Mouse (Mus musculus) hindbrain, postnatal 0 days (tissue): ENCODE results near the gene Btbd11. TPM values are rescaled to one million over a fixed set of nuclear protein-coding genes. Genes with fewer than 3 reads are reported as not detected.
A peak's percentile ranks its signal among the peaks of the same experiment; 100 is the strongest.

ENCODE experiments used
- ATAC-seq: fragments of 200-750 bp; cut with Nextera tagmentation; 2 replicates; pipeline ENCODE4 v1.8.0; 2017; ENCODE audit warnings: mild to moderate bottlenecking, moderate TSS enrichment, moderate library complexity
- DNase-seq: peaks from one replicate; pipeline ENCODE4 v3.0.0-alpha.2; 2015; ENCODE audit warnings: low spot score
- H3K27ac ChIP-seq: fragments of 300-500 bp; sonication (generic); 2 replicates; pipeline ENCODE4 v1.5.1; 2014; ENCODE audit warnings: mild to moderate bottlenecking
- H3K27me3 ChIP-seq: fragments of 300-500 bp; sonication (generic); 2 replicates; pipeline ENCODE4 v1.6.1; 2014; ENCODE audit warnings: low read length, mixed read lengths; ENCODE audit not compliant: insufficient read depth
- H3K36me3 ChIP-seq: fragments of 300-500 bp; sonication (generic); 2 replicates; pipeline ENCODE4 v1.6.1; 2014; ENCODE audit warnings: low read length, mixed read lengths; ENCODE audit not compliant: insufficient read depth
- H3K4me1 ChIP-seq: fragments of 300-500 bp; sonication (generic); 2 replicates; pipeline ENCODE4 v1.6.1; 2014; ENCODE audit warnings: antibody characterized with exemption, low read length, mixed read lengths; ENCODE audit not compliant: insufficient read depth
- H3K4me2 ChIP-seq: fragments of 300-500 bp; sonication (generic); 2 replicates; pipeline ENCODE4 v1.6.1; 2014; ENCODE audit warnings: low read depth, mild to moderate bottlenecking, low read length, moderate library complexity, mixed read lengths
- H3K4me3 ChIP-seq: fragments of 300-500 bp; sonication (generic); 2 replicates; pipeline ENCODE4 v1.5.1; 2014; ENCODE audit warnings: low read length
- H3K9ac ChIP-seq: fragments of 300-500 bp; sonication (generic); replicated peaks from 2 replicates; pipeline ENCODE4 v1.6.1; 2014; ENCODE audit warnings: mild to moderate bottlenecking, low read length, moderate library complexity, mixed read lengths
- H3K9me3 ChIP-seq: fragments of 300-500 bp; sonication (generic); 2 replicates; pipeline ENCODE4 v1.6.1; 2016; ENCODE audit warnings: low read length, mixed read lengths
- CTCF ChIP-seq: IDR thresholded peaks from 2 replicates; pipeline ENCODE4 v1.5.1; 2016; ENCODE audit warnings: antibody characterized with exemption, control low read depth, low read depth
- WGBS: fragments of 180-500 bp; shearing (Covaris S2); extraction: QIAGEN DNeasy Blood & Tissue Kit; methylation state at CpG from one replicate; pipeline ENCODE4 v1.1.7; 2014; 5-methylcytosine and 5-hydroxymethylcytosine counted together
- polyA plus RNA-seq: library from polyadenylated mRNA; unstranded; fragments of >200 nt; fragmentation: Nextera tagmentation; extraction: Ambion mirVana; gene quantifications from 2 replicates; pipeline ENCODE4 v1.2.1, GENCODE M21; 2015
- total RNA-seq: library from RNA; depleted of rRNA; stranded (reverse); fragments of >200 nt; gene quantifications from 2 replicates; pipeline ENCODE4 v1.2.3, GENCODE M21; 2014

The Btbd11 gene
- total and polyA plus RNA-seq, 2 experiments from 2014 or later: 21.2 to 72.9 TPM

DNA sequence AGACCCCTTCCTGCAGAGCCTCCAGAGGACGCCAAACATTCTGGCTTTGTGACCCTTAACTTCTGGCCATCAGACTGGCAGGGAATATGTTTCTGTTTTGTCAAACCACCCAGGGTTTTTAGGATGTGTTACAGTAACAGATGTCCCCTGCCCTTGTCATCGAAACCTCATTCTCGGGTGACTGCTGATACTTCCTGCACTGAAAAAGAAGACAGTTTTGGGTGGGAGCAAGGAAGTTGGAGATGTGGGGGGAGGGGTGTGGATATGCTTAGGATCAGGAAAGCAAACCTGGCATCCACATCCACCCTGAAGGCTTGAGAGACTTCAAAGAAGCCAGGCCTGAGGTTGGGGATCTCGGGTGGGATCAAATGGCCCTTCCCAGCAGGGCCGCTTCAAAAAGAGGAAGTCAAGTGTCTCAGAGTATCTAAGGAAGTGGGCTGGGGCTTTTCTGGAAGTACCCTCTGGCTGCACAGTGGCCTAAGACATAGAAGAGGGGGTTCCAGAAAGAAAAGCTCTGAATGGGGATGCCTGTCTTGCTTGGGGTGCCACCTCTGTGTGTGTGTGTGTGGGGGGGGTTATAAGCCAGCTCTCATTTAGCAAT lies 115.5 kb downstream of the Btbd11 start:
- DNase-seq: no peak

DNA sequence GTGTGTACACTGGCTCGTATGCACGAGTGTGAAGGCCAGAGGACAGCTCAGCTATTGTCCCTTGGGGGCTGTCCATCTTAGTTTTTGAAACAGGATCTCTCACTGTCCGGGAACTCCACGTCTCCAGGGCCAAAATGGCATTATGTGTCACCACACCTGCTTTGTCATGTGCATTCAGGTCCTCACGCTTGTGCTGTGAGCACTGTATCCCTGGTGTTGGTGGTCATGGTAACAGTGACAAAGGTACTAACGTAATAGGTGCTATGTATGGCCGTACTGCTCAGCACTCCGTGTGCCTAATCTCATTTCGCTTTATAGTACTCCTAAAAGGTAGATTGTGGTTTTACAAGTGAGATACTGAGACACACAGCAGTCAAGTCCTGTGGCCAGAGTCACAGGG lies 116.0 kb downstream of the Btbd11 start:
- Histone ChIP-seq H3K27me3 (no peaks in the 10 kb centered on the region), H3K27ac (no peak overlapping the region), H3K4me1 (no peaks in the 10 kb centered on the region), H3K36me3 (no peaks in the 10 kb centered on the region), H3K4me3 (no peak overlapping the region), H3K9me3 (no peaks in the 10 kb centered on the region), H3K9ac (no peak overlapping the region), H3K4me2 (no peak overlapping the region)
- no peak for TF ChIP-seq CTCF
- DNase-seq (no peak), ATAC-seq (no peak)
- WGBS: 65% methylated on average over 9 of the region's 9 CpGs

More for the DNA sequence above, 115.5 kb downstream of the Btbd11 start:
- no peak for ATAC-seq
- Histone ChIP-seq H3K27me3 (no peaks in the 10 kb centered on the region), H3K4me2 (no peak overlapping the region), H3K9ac (no peak overlapping the region), H3K9me3 (no peaks in the 10 kb centered on the region), H3K36me3 (no peaks in the 10 kb centered on the region), H3K27ac (no peak overlapping the region), H3K4me3 (no peak overlapping the region), H3K4me1 (no peaks in the 10 kb centered on the region)
- WGBS: 58% methylated on average over 5 of the region's 5 CpGs
- TF ChIP-seq CTCF: no peak

DNA sequence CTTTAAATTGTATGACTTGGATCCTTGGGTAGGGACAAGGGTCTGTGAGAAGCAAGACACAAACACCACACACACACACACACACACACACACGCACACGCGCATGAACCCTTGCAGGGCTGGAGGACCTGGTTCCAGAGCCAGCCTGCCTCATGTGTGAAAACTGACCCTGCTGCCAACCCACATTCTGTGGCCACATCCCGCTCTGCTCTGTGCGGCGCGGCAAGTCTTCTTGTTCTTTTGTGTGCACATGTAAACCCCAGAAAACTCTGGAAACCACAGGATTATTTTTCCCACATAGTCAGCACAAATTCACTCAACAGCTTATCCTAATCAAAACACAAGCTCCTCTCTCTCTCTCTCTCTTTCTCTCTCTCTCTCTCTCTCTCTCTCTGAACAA lies 116.8 kb downstream of the Btbd11 start:
- no peak overlapping the region for H3K4me3 ChIP-seq
- no peak overlapping the region for H3K4me2 ChIP-seq
- 83% methylated on average over 7 of the region's 7 CpGs for WGBS

DNA sequence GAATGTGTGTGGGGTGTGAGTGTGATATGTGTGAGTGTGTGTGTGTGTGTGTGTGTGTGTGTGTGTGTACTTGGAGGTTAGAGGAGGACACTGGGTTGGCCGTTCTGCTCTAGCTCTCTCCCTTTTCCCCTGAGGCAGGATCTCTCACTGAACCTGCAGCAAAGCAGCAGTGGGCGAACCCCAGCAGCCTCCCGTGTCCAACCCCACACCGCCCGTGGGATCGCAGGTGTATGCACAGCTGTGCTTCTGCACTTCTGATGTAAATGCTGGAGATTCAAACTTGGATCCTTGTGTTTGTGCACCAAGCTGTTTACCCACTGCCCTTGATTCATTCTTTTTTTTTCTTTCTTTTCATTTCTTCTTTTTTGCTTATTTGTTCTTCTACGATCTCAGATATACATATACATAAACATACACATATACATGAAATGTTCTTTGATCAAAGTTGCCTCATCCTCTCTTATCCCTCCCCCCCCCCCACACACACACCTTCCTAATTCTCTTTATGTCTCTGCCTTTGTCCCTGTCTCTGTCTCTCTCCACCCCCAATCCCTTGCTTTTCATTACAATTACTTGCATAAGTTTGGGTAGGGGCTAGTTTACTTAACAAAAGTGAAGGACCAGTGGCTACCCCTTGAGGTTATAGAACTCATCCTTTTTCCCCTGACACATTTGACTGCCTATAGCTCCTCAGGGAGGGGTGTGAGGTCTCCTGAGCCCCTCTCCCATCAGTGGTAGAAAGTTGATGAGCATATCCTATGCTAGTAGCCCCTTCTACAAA lies 120.8 kb downstream of the Btbd11 start:
- Histone ChIP-seq H3K9ac (no peak overlapping the region), H3K9me3 (no peaks in the 10 kb centered on the region), H3K36me3 (no peaks in the 10 kb centered on the region), H3K4me1 (no peaks in the 10 kb centered on the region; the same call in 1 of the 2 replicates), H3K27ac (no peak overlapping the region), H3K27me3 (no peaks in the 10 kb centered on the region), H3K4me3 (no peak overlapping the region), H3K4me2 (no peak overlapping the region)
- 67% methylated on average over 7 of the region's 7 CpGs for WGBS
- ATAC-seq: no peak
- no peak for DNase-seq
- no peak for TF ChIP-seq CTCF

More for the DNA sequence above, 116.8 kb downstream of the Btbd11 start:
- Histone ChIP-seq H3K9me3 (no peaks in the 10 kb centered on the region), H3K36me3 (no peaks in the 10 kb centered on the region), H3K27me3 (no peaks in the 10 kb centered on the region), H3K9ac (no peak overlapping the region), H3K27ac (no peak overlapping the region), H3K4me1 (no peaks in the 10 kb centered on the region; the same call in 1 of the 2 replicates)
- ATAC-seq: no peak
- no peak for TF ChIP-seq CTCF
- no peak for DNase-seq

DNA sequence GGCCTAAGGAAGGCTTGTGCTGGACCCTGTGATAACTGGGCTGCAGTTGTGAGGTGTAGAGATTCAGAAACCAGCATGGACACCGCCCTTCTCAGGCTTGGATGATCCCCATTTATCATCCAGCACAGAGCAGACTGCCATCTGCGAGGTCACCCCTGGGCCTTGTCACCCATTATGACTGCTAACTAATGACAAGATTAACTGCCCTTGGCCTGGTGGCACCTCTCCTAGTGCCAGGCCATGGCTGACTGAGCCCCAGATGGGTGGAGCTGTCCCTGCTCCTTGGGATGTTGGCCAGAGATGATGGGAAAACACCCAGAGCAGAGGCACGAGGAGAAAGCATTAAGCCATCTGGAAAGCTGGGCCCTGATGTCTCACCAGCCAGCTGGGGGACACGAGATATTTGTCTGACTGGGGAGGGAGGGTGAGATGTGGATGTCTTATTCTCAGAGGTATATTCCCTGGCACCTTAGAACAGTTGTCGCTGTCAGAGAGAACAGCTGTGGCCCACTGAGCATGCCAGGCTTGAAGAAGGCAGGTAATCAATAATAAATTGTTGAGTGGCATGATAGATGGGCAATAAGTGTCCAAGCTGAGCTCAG lies 121.7 kb downstream of the Btbd11 start:
- ATAC-seq (peak; percentile 75), DNase-seq (peak; percentile 59)
- no peak overlapping the region for H3K27ac ChIP-seq
- H3K4me1 ChIP-seq: no peaks in the 10 kb centered on the region; the same call in 1 of the 2 replicates
- no peak for TF ChIP-seq CTCF
- no peak overlapping the region for H3K4me3 ChIP-seq
- 48% methylated on average over 5 of the region's 5 CpGs for WGBS
- H3K9ac ChIP-seq: no peak overlapping the region
- H3K9me3 ChIP-seq: no peaks in the 10 kb centered on the region
- no peak overlapping the region for H3K4me2 ChIP-seq
- H3K27me3 ChIP-seq: no peaks in the 10 kb centered on the region
- no peaks in the 10 kb centered on the region for H3K36me3 ChIP-seq

- Histone ChIP-seq H3K4me1 (no peaks in the 10 kb centered on the region; the same call in 1 of the 2 replicates), H3K27ac (no peak overlapping the region), H3K9ac (no peak overlapping the region), H3K9me3 (no peaks in the 10 kb centered on the region), H3K4me3 (no peak overlapping the region), H3K4me2 (no peak overlapping the region), H3K27me3 (no peaks in the 10 kb centered on the region), H3K36me3 (no peaks in the 10 kb centered on the region)
- no peak for DNase-seq
- WGBS: 76% methylated on average over 1 of the region's 1 CpGs
- no peak for ATAC-seq
- no peak for TF ChIP-seq CTCF
Observed at GRCm38 (mm10) chr10:85509000-85509399, 122.4 kb downstream of the Btbd11 start.
